Mouse (Mus musculus): ENCODE measurements at regions not wholly inside any gene's neighbourhood (a gene's known extent, or its start where the extent isn't known, plus 50 kb on each side); places are given as distances from the start of the nearest gene placed in this dataset.

DNA sequence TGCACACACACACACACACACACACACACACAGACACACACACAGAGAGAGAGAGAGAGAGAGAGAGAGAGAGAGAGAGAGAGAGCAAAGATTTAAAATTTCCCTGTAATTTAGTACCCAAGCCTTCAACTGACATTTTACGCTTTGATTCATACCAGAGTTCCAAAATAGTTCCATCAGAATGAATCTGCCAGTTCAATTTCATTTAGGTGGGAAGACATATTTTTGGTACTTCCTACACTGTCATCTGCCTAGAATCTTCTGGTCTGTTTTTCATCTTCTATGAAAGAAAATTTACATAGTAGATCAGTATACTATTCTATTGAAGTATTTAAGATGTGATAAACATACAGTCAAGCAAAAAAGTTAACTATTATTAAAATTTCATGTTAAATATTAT lies 1177.4 kb downstream of the Zpld1 start:
- peak; percentile 64 for DNase-seq (ENCODE audit: low read depth, low spot score)

GRCm38 (mm10) chr16:54098696-54099095 lies 1199.1 kb downstream of the Zpld1 start:
- DNase-seq (ENCODE audit: low read depth, low spot score) = no peak

DNA sequence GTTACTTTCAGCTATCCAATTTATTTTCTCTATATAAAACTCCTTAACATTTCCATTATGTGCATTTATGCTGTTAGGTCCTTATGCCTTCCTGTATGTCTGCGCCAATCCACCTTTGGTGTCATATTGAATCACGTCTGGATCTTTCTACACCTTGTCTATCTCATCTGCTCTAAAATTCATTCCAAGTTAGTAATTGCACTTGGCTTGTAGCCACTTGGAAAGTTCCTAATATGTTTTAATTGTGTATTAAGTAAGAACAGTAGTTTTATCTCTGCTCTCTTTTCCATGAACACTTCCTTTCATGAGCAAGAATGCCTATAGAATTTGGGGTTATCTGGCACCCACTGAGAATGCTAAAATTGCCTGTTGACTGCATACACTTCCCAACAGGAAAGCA lies 1205.6 kb downstream of the Zpld1 start:
- DNase-seq (ENCODE audit: low read depth, low spot score) = no peak

- peak; percentile 2 for DNase-seq (ENCODE audit: low read depth, low spot score)
Observed at GRCm38 (mm10) chr16:54091061-54091765, 1206.6 kb downstream of the Zpld1 start.

DNA sequence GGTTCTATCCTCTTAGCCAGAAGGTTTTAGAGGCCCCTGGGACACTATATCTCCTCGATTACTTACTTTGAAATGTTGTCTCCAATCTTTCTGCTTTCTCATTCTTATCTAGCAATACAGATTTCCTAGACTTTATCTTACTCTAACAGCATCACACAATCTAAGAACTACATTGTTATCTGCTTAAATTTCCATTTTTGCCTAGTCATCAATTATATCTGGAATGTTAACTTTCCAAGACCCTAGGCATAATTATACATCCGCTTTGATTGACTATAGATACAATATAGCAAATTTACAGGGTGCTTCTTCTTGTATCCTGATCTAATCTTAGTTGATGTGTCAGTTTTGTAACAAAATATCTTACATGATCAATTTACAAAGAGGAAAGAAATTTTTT lies 1217.3 kb downstream of the Zpld1 start:
- no peak for DNase-seq (ENCODE audit: low read depth, low spot score)

GRCm38 (mm10) chr16:54047836-54048235 lies 1250.0 kb downstream of the Zpld1 start:
- no peak for DNase-seq (ENCODE audit: low read depth, low spot score)

GRCm38 (mm10) chr16:54041973-54042372 lies 1255.8 kb downstream of the Zpld1 start:
- no peak for DNase-seq (ENCODE audit: low read depth, low spot score)

GRCm38 (mm10) chr16:54016319-54016718 lies 1281.5 kb downstream of the Zpld1 start:
- DNase-seq (ENCODE audit: low read depth, low spot score) = no peak

DNA sequence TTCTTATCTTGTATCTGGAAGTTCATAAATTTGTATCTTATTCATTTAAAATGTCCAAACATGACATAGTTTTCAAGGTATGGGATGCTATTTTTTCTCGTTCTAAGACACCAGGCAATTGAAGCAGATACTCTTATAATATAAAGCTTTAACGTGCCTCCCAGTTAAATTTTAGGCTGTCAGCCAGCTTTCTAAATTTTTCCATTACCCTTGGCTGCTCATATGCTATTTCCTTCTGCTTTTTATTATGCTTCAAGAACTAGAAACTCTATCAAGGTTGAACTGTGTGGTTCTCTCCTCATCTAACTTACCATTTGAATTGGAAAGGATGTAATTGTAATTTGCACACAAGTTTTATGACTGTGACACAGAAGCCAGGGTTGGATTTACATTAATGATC lies 1324.1 kb downstream of the Zpld1 start:
- DNase-seq (ENCODE audit: low read depth, low spot score) = peak; percentile 13

DNA sequence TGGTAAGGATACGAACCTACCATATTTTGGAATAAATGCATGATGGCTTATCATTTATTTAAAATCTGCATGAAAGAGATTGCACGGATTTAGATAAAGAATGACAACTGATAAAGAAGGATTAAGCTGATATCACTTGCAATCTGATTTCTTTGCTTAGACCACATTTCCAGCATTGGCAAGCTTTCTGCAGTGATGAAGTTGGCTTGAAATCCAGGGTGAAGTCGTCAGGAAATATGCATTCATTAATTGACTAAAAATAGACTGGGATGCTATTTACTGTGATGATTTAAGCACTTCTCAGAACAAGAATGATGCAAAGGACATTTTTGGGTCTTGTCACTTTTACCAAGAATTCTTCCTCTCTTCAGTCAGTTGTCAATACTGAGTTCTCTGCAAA lies 1341.1 kb downstream of the Zpld1 start:
- DNase-seq (ENCODE audit: low read depth, low spot score) = peak; percentile 14

GRCm38 (mm10) chr16:53945303-53945702 lies 1352.5 kb downstream of the Zpld1 start:
- no peak for DNase-seq (ENCODE audit: low read depth, low spot score)

- no peak for DNase-seq (ENCODE audit: low read depth, low spot score)
Observed at GRCm38 (mm10) chr16:53915794-53916193, 1382.0 kb downstream of the Zpld1 start.

GRCm38 (mm10) chr16:53907125-53907524 lies 1390.7 kb downstream of the Zpld1 start:
- DNase-seq (ENCODE audit: low read depth, low spot score) = no peak

- no peak for DNase-seq (ENCODE audit: low read depth, low spot score)
Observed at GRCm38 (mm10) chr16:53903795-53904194, 1394.0 kb downstream of the Zpld1 start.

DNA sequence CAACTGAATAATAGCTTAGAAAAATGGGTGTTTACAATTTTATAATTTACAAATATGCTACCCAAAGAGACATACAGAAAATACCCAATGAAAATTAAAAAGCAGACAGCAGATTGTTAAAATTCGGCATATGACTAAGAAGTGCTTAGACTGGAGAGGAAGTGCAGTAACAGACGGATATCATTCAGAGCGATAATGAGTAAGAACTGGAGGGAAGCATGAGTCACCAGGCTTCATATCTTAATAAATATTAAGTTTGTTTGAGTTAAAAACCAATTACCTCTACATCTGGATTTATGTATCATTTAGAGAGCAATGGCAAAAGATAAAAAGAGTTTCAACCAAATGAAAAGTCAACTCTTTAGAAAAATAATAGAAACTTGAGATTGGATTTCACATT lies 1413.5 kb upstream of the Alcam start:
- DNase-seq (ENCODE audit: low read depth, low spot score) = peak; percentile 1

DNA sequence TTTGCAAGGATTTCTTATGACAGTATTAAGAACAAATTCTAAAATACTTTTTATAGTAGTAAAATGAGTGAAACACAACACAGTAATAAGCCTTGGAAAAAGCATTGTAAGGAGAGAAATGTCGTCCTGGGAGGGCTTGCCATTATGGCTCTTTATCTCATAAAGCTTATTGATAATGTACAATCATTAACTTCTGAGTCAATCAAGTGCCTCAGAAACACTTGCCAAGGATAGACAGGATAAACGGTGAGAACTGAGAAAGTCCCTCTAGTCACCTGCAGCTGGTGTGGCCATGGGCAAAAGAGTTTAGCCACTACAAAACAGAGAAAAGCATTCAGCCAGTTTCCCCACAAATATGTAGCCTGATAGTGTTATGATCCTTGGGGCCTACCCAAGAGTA lies 1386.8 kb upstream of the Alcam start:
- DNase-seq (ENCODE audit: low read depth, low spot score) = no peak
